In the genomic region with DNA sequence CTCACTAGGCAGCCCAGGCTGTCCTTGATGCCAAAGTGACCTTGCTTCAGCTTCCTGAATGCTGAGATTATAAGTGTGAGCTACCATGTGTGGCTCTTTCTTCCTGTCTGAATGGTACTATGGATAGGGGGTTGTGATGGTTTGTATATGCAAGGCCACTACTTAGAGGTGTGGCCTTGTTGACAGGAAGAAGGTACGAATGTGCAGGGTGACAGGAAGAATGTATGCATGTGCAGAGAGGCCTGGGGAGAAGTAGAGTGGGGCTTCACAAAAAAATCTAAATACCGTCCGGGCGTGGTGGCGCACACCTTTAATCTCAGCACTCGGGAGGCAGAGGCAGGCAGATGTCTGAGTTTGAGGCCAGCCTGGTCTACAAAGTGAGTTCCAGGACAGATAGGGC, we compare ENCODE assay signal across 12 mouse cellular contexts.
"Had no signal": no experiment of that assay in that cellular context is flagged by ENCODE, and none has a peak within 500 bp of the region (broad histone marks: within the 10 kb centered on the region; RNA-seq: fewer than 3 reads in every experiment).

No protein-coding gene starts in this region.

- DNase-seq: retina, postnatal 1 day; right cerebral cortex, adult 18-20 months; right cerebral cortex, postnatal 14 days; right cerebral cortex, postnatal 25 days; right cerebral cortex, postnatal 4 days; spleen, adult 18-20 months; thymus, adult 18-20 months; thymus, adult 2 months; thymus, postnatal 14 days; thymus, postnatal 25 days; thymus, postnatal 36 days; thymus, postnatal 4 days had no signal
